Mouse (Mus musculus): ENCODE measurements around the gene Hectd1.

DNA sequence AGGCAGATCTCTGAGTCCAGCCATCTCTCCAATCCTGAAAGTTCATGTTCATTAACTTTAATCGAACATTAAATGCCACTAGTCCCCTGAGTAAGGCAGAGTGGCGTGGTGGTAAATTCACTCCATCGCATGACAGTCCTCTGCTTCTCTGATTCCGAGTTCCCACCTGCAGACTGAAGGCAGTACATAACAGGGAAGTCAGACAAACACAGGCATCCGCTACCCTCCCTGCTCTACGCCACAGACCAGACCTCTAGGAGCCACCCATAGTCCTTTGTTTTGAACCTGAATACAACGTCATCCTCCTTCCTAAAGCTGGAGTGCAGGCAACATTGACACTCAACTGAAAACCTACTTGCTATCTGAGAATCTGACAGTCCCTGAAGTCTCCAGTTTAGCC lies 124.8 kb downstream of the Hectd1 start:
- TF ChIP-seq CTCF (IDR thresholded peaks at IDR 0.05; ENCODE audit: extremely low read depth, insufficient read depth, insufficient read length, insufficient replicate concordance): no peak
- no peak for TF ChIP-seq POLR2A (IDR thresholded peaks at IDR 0.05; ENCODE audit: low read depth, low read length)

Data from spleen, adult 2 months (tissue).